Mouse (Mus musculus) ES-E14 (cell line): ENCODE data around the gene Tnfaip8l1. TPM values are rescaled to one million over a fixed set of nuclear protein-coding genes. Genes with fewer than 3 reads are reported as not detected.

Source experiments
- DNase-seq: peaks from one replicate; pipeline ENCODE4 v3.0.0-alpha.2; 2013; ENCODE audit warnings: low read depth, low spot score
- H3K27ac ChIP-seq: 2 replicates; pipeline ENCODE4 v1.5.1; 2012; ENCODE audit warnings: low read depth, mild to moderate bottlenecking, low read length, moderate library complexity, mixed read lengths; ENCODE audit not compliant: poor library complexity, insufficient read depth, severe bottlenecking
- H3K36me3 ChIP-seq: 2 replicates; pipeline ENCODE4 v1.6.1; 2012; ENCODE audit warnings: mild to moderate bottlenecking, low read length, moderate library complexity, mixed read lengths; ENCODE audit not compliant: control insufficient read depth, poor library complexity, insufficient read depth, severe bottlenecking
- H3K4me1 ChIP-seq, 2 experiments: fragments of 150-350 bp in 1 of 2; sonication (generic) in 1 of 2; 2 replicates each; pipeline ENCODE4 v1.6.1; 2012; ENCODE audit warnings: low read length in 2 of 2, mild to moderate bottlenecking in 1 of 2, mixed read lengths in 1 of 2; ENCODE audit not compliant: control insufficient read depth in 2 of 2, insufficient read depth in 2 of 2, poor library complexity in 1 of 2
- H3K4me3 ChIP-seq, 2 experiments: fragments of 150-350 bp in 1 of 2; sonication (generic) in 1 of 2; 2 replicates each; pipeline ENCODE4 v1.5.1; 2012; ENCODE audit warnings: low read length in 2 of 2, low read depth in 1 of 2, mild to moderate bottlenecking in 1 of 2, mixed read lengths in 1 of 2; ENCODE audit not compliant: insufficient read depth in 1 of 2, poor library complexity in 1 of 2, severe bottlenecking in 1 of 2
- H3K9ac ChIP-seq: 2 replicates; pipeline ENCODE4 v1.6.1; 2012; ENCODE audit warnings: low read depth, mild to moderate bottlenecking, low read length, mixed read lengths; ENCODE audit not compliant: poor library complexity, insufficient read depth, severe bottlenecking
- H3K9me3 ChIP-seq: fragments of 150-350 bp; sonication (generic); 2 replicates; pipeline ENCODE4 v1.6.1; 2012; ENCODE audit warnings: low read depth, mild to moderate bottlenecking, low read length; ENCODE audit not compliant: control insufficient read depth, insufficient read depth
- CHD2 ChIP-seq: IDR thresholded peaks from 2 replicates; pipeline ENCODE4 v1.6.1; 2014; ENCODE audit warnings: mild to moderate bottlenecking, low read depth, low read length, inconsistent platforms
- HCFC1 ChIP-seq: IDR thresholded peaks from 2 replicates; pipeline ENCODE4 v1.6.1; 2012; ENCODE audit warnings: low read length, inconsistent platforms, borderline replicate concordance; ENCODE audit not compliant: insufficient read depth
- MAFK ChIP-seq: IDR thresholded peaks from 2 replicates; pipeline ENCODE4 v1.6.1; 2014; ENCODE audit warnings: mild to moderate bottlenecking, low read depth, low read length, inconsistent platforms; ENCODE audit not compliant: insufficient read depth
- ZC3H11A ChIP-seq: IDR thresholded peaks from 2 replicates; pipeline ENCODE4 v1.6.1; 2012; ENCODE audit warnings: low read depth, mild to moderate bottlenecking, inconsistent platforms, low read length, borderline replicate concordance
- ZNF384 ChIP-seq: IDR thresholded peaks from 2 replicates; pipeline ENCODE4 v1.6.1; 2012; ENCODE audit warnings: low read depth, low read length, inconsistent platforms
- in situ Hi-C, 2 experiments: fragments of 600-800 bp; cut with MboI; formaldehyde crosslinking; loops; one replicate each; pipeline ENCODE4 v1.15.1; 2025; ENCODE audit warnings: low sequenced_read_pairs in 2 of 2, inconsistent platforms in 1 of 2; ENCODE audit not compliant: unreplicated experiment in 2 of 2
- total RNA-seq: library from RNA; depleted of rRNA; stranded (reverse); fragments of 300-350 nt; gene quantifications from 2 replicates; pipeline ENCODE4 v1.2.3, GENCODE M21; 2012

Tnfaip8l1 gene
- total RNA-seq, 1 experiment: 1.3 TPM

GRCm38 (mm10) chr17:56139355-56139754 lies 22.9 kb upstream of the Tnfaip8l1 start:
- no peak for DNase-seq
- TF ChIP-seq ZNF384: no peak
- no peak for TF ChIP-seq MAFK
- TF ChIP-seq HCFC1: no peak
- TF ChIP-seq CHD2: no peak
- no peak for TF ChIP-seq ZC3H11A
- in situ Hi-C loops: no loop called here
- H3K4me3 ChIP-seq: peak overlapping the region; percentile 71 to 87
- peaks cover 0 to 7% of the 10 kb centered on the region in 2 experiments; a peak in 1 of 4 replicates for H3K4me1 ChIP-seq
- no peaks in the 10 kb centered on the region for H3K9me3 ChIP-seq
- H3K9ac ChIP-seq: no peak overlapping the region
- H3K36me3 ChIP-seq: no peaks in the 10 kb centered on the region
- no peak overlapping the region for H3K27ac ChIP-seq

DNA sequence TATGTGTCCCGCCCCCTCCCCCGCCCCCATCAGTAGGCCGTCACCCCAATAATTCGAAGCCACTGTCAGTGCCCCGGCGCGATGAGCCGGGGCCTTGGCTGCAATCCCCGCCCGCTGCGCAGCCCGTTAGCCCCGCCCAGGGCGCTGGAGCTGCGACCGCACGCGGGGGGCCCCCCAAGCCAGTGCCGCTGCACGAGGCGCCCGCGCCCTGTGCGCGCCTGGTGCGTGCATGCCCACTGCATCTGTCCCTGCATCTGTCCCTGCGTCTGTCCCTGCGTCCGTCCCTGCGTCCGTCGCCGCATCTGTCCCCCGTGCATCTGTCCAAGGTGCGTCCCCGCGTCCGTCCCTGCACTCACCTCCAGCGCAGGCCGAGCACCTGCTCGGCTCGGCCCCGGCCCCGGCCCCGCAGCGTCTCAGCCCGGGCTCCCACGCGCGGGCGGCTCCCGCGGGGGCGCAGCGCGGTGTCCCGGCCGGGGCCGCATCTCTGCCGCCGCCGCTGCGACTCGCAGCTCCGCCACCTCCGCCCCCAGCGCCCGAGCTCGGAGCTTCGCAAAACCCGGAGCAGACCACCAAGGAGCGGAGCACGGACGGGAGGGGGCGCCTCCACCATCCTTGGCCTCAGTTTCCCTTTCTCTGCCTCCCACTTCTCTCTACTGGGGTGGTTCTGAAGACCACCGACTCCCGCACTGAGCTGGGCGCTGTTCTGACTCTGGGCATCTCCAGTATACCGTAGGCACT lies 22.2 kb upstream of the Tnfaip8l1 start, which contains the start of gene Sema6b:
Sema6b (minus strand) TSS at position 486 of the 738 bp plus-strand sequence.
- DNase-seq: no peak
- TF ChIP-seq MAFK: no peak
- TF ChIP-seq ZNF384: no peak
- no peak for TF ChIP-seq CHD2
- H3K27ac ChIP-seq: no peak within 1 kb of the TSS
- in situ Hi-C loops: no loop called here
- H3K9me3 ChIP-seq: no peaks in the 10 kb centered on the region
- no peak within 1 kb of the TSS; the same call in 1 of the 2 replicates for H3K9ac ChIP-seq
- H3K4me3 ChIP-seq: peak within 1 kb of the TSS; percentile 71 to 87
- H3K4me1 ChIP-seq: peaks cover 0 to 8% of the 10 kb centered on the region in 2 experiments; a peak in 1 of 4 replicates
- H3K36me3 ChIP-seq: no peaks in the 10 kb centered on the region

GRCm38 (mm10) chr17:56141702-56142605 lies 20.3 kb upstream of the Tnfaip8l1 start:
- no peak for TF ChIP-seq MAFK
- no peak for TF ChIP-seq HCFC1
- TF ChIP-seq CHD2: no peak
- no peak for TF ChIP-seq ZNF384
- no peaks in the 10 kb centered on the region for H3K36me3 ChIP-seq
- no peak for DNase-seq
- in situ Hi-C loops: no loop called here
- peak overlapping the region; percentile 13; the same call in 1 of the 2 replicates for H3K9ac ChIP-seq
- H3K4me1 ChIP-seq: peaks cover 0 to 16% of the 10 kb centered on the region in 2 experiments; a peak in 1 of 4 replicates
- H3K9me3 ChIP-seq: no peaks in the 10 kb centered on the region
- peak overlapping the region; percentile 69 to 71 for H3K4me3 ChIP-seq
- no peak overlapping the region for H3K27ac ChIP-seq

GRCm38 (mm10) chr17:56144546-56144945 lies 17.7 kb upstream of the Tnfaip8l1 start:
- H3K4me1 ChIP-seq: peaks cover 0 to 14% of the 10 kb centered on the region in 2 experiments; a peak in 1 of 4 replicates
- TF ChIP-seq CHD2: no peak
- no peak for TF ChIP-seq MAFK
- no peak for TF ChIP-seq ZC3H11A
- TF ChIP-seq HCFC1: no peak
- no peak for TF ChIP-seq ZNF384
- H3K9ac ChIP-seq: no peak overlapping the region
- no peak overlapping the region for H3K4me3 ChIP-seq
- in situ Hi-C loops: no loop called here
- H3K9me3 ChIP-seq: no peaks in the 10 kb centered on the region
- no peak for DNase-seq
- no peaks in the 10 kb centered on the region for H3K36me3 ChIP-seq
- H3K27ac ChIP-seq: no peak overlapping the region
